Mouse (Mus musculus): ENCODE data around the gene Mapk3. TPM values are rescaled to one million over a fixed set of nuclear protein-coding genes. Genes with fewer than 3 reads are reported as not detected.
"Not testable (repeated sequence)": the region's sequence is repeated elsewhere in the genome, so short reads cannot be mapped to it uniquely, and the experiment has no call there.

The Mapk3 gene
- polyA plus RNA-seq, 1 experiment, result 130 TPM

DNA sequence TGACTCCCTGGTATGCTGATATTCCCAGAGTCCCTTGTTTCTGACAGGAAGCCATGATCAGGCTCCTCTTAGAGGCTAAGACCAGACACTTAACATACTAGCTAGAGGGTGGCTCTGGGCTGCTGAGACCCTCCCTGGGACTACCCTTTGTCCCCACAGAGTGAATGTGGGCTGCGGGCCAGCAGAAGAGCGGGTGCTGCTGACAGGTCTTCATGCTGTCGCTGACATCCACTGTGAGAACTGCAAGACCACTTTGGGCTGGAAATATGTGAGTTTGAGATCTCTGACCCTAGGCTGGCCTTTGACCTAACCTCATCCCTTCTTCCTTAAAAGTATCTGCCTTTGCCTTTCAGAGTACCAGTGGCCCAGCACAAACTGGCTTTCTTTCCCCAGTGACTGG lies 18.7 kb downstream of the Mapk3 start:
- Histone ChIP-seq H3K27ac (ENCODE audit: control insufficient read depth, insufficient read depth, low read length) (no peak overlapping the region), H3K27me3 (ENCODE audit: control insufficient read depth, insufficient read depth, low read length) (no peaks in the 10 kb centered on the region), H3K4me3 (ENCODE audit: control insufficient read depth, insufficient read depth, low read length) (no peak overlapping the region; the same call in 1 of the 2 replicates), H3K4me1 (replicated peaks; ENCODE audit: control insufficient read depth, insufficient read depth, low read length) (peaks cover 46% of the 10 kb centered on the region), H3K36me3 (ENCODE audit: control insufficient read depth, insufficient read depth, low read length) (no peaks in the 10 kb centered on the region)
- WGBS, result 97% methylated on average over 3 of the region's 3 CpGs
- TF ChIP-seq POLR2A (IDR thresholded peaks at IDR 0.05; ENCODE audit: control insufficient read depth, extremely low read depth, insufficient read depth, low read length, poor library complexity) (no peak), CTCF (IDR thresholded peaks at IDR 0.05; ENCODE audit: borderline replicate concordance, control insufficient read depth, extremely low read depth, insufficient read depth, low read length, poor library complexity) (no peak)
- no peak for DNase-seq

DNA sequence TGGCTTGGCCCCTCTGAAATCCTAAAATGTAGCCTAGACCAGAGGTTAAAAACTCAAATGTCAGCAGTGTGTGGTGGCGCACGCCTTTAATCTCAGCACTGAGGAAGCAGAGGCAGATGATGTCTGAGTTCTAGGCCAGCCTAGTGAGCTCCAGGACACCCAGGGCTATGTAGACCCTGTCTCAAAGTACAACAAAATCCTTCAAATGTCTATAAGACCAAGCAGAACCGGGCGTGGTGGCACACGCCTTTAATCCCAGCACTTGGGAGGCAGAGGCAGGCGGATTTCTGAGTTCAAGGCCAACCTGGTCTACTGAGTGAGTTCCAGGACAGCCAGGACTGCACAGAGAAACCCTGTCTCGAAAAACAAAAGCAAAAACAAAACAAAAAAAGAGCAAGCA lies 19.7 kb downstream of the Mapk3 start:
- 78% methylated on average over 7 of the region's 7 CpGs for WGBS
- H3K27me3 ChIP-seq (ENCODE audit: control insufficient read depth, insufficient read depth, low read length); H3K27ac ChIP-seq (ENCODE audit: control insufficient read depth, insufficient read depth, low read length); H3K4me3 ChIP-seq (ENCODE audit: control insufficient read depth, insufficient read depth, low read length); DNase-seq; H3K36me3 ChIP-seq (ENCODE audit: control insufficient read depth, insufficient read depth, low read length): not testable (repeated sequence)
- H3K4me1 ChIP-seq (replicated peaks; ENCODE audit: control insufficient read depth, insufficient read depth, low read length), result peaks cover 46% of the 10 kb centered on the region

DNA sequence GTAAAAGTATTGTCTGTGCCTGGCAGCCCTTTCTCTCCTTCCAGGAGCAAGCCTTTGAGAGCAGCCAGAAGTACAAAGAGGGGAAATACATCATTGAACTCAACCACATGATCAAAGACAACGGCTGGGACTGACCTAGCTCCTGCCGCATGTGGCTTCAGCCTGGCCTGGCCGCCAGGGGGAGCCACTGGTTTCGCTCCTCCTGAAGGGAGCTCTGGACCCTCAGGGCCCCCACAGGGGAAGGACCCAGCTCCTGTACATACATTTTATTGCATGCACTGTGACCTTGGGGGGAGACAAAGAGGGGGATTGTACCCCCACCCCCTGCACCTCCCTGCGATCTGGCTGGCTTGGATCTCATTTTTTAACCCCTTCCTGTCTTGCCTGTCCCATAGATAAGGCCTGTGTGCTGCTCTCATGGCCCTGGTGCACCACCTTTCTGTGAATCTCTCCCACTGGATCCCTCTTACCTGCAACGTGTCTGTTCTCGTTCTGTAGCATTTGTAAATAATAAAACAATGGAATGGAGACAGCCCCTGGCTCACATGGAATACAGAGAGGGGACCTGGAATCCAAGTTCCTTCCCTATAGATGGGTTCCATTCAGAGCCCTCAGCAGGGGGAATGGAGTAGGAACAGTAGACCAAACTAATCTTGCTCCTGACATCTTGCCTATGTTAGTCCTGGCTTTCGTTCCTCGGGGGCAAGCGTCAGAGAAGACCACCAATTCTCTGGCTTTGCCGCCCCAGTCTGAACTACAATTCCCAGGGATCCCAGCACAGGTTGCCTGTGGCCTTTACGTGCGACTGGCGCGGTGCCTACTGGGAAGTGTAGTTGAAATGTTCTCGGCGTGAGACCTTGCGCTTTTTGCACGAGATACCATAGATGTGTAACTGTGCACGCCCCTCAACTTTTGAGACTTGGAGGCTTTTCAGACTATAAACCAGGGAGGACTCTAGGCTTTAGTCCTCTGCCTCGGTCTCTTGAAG lies 20.9 kb downstream of the Mapk3 start:
- Histone ChIP-seq H3K27ac (ENCODE audit: control insufficient read depth, insufficient read depth, low read length) (no peak overlapping the region), H3K36me3 (ENCODE audit: control insufficient read depth, insufficient read depth, low read length) (peaks cover 7% of the 10 kb centered on the region), H3K27me3 (ENCODE audit: control insufficient read depth, insufficient read depth, low read length) (no peaks in the 10 kb centered on the region), H3K4me1 (replicated peaks; ENCODE audit: control insufficient read depth, insufficient read depth, low read length) (peaks cover 38% of the 10 kb centered on the region), H3K4me3 (ENCODE audit: control insufficient read depth, insufficient read depth, low read length) (no peak overlapping the region)
- WGBS, result 27% methylated on average over 21 of the region's 21 CpGs
- TF ChIP-seq CTCF (IDR thresholded peaks at IDR 0.05; ENCODE audit: borderline replicate concordance, control insufficient read depth, extremely low read depth, insufficient read depth, low read length, poor library complexity) (peak; percentile 99), POLR2A (IDR thresholded peaks at IDR 0.05; ENCODE audit: control insufficient read depth, extremely low read depth, insufficient read depth, low read length, poor library complexity) (no peak)
- peak; percentile 87 for DNase-seq

DNA sequence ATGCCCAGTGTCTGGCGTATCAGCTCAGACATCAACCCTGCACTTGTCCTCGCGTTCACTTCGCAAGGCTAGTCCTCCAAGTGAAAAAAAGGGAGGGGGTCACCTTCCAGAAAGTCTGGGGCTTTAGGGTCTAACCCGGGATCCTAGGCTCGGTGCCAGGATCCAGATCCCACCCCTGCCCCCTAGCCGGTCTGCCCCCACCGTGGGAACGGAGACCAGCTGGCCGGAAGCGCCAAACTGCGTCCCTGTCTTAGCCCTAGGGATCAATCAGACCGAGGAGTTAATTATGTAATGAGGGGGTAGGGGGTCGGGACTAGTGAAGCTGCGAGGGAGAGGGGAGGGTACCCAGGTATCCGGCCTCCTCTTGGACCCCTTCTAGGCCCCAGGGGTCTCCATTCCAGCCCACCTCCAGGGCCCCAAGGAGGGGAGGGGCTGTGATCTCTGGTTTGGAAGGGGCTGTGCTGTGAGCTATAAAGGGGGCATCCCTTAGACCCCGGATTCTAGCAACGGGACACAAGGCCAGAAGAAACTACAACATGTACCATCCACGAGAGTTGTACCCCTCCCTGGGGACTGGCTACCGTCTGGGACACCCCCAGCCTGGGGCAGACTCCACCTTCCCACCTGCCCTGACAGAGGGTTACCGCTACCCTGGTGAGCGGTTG lies 21.7 kb downstream of the Mapk3 start, which contains the start of gene Tbx6:
Tbx6 (plus strand) TSS at position 513 of the 665 bp plus-strand sequence.
- 50% methylated on average over 22 of the region's 22 CpGs for WGBS
- Histone ChIP-seq H3K36me3 (ENCODE audit: control insufficient read depth, insufficient read depth, low read length) (peaks cover 15% of the 10 kb centered on the region), H3K27me3 (ENCODE audit: control insufficient read depth, insufficient read depth, low read length) (no peaks in the 10 kb centered on the region), H3K27ac (ENCODE audit: control insufficient read depth, insufficient read depth, low read length) (no peak within 1 kb of the TSS), H3K4me3 (ENCODE audit: control insufficient read depth, insufficient read depth, low read length) (no peak within 1 kb of the TSS), H3K4me1 (replicated peaks; ENCODE audit: control insufficient read depth, insufficient read depth, low read length) (peaks cover 31% of the 10 kb centered on the region)
- DNase-seq, result no peak
- no peak for TF ChIP-seq CTCF (IDR thresholded peaks at IDR 0.05; ENCODE audit: borderline replicate concordance, control insufficient read depth, extremely low read depth, insufficient read depth, low read length, poor library complexity)

DNA sequence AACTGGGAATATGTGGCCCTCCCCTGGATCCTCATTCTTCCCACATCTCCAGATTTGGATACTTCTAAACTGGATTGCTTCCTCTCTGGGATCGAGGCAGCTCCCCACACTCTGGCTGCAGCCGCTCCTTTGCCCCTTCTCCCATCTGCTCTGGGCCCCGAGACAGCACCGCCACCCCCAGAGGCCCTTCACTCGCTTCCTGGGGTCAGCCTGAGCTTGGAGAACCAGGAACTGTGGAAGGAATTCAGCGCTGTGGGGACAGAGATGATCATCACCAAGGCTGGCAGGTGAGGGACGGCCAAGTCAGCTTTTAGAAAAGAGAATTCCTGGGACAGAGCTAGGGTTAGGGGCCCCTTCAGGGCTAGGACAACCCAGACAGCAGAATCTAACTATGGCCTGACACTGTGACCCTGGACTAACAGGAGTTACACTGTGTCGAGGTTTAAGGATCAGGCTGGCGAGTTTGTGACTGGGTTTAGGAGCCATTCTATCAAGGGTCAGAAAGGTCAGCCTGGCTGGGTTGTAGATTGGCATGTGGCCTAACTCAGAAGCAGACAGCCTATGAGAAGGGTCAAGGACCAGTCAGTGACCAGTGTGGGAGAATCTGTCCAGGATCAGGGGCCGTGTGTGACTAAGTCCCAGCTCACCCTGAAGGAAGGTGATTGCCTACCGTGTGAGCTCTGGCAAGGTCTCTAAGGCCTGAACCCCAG lies 22.4 kb downstream of the Mapk3 start:
- 91% methylated on average over 11 of the region's 11 CpGs for WGBS
- TF ChIP-seq CTCF (IDR thresholded peaks at IDR 0.05; ENCODE audit: borderline replicate concordance, control insufficient read depth, extremely low read depth, insufficient read depth, low read length, poor library complexity), result no peak
- TF ChIP-seq POLR2A (IDR thresholded peaks at IDR 0.05; ENCODE audit: control insufficient read depth, extremely low read depth, insufficient read depth, low read length, poor library complexity), result no peak
- DNase-seq, result no peak
- H3K4me3 ChIP-seq (ENCODE audit: control insufficient read depth, insufficient read depth, low read length), result no peak overlapping the region
- H3K27ac ChIP-seq (ENCODE audit: control insufficient read depth, insufficient read depth, low read length), result no peak overlapping the region
- H3K36me3 ChIP-seq (ENCODE audit: control insufficient read depth, insufficient read depth, low read length), result peaks cover 22% of the 10 kb centered on the region
- peaks cover 31% of the 10 kb centered on the region for H3K4me1 ChIP-seq (replicated peaks; ENCODE audit: control insufficient read depth, insufficient read depth, low read length)
- H3K27me3 ChIP-seq (ENCODE audit: control insufficient read depth, insufficient read depth, low read length), result no peaks in the 10 kb centered on the region

DNA sequence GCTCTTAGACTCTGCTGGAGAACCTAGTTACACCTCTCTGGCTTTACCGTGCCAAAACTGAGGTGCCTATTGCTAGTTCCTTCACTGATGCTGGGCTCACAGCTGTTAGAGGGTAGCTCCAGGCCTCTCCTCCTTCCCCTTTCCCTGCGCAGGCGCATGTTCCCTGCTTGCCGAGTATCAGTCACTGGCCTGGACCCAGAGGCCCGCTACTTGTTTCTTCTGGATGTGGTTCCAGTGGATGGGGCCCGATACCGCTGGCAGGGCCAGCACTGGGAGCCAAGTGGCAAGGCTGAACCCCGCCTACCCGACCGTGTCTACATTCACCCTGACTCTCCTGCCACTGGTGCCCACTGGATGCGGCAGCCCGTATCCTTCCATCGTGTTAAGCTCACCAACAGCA lies 23.3 kb downstream of the Mapk3 start:
- Histone ChIP-seq H3K36me3 (ENCODE audit: control insufficient read depth, insufficient read depth, low read length) (peaks cover 31% of the 10 kb centered on the region), H3K4me1 (replicated peaks; ENCODE audit: control insufficient read depth, insufficient read depth, low read length) (peaks cover 27% of the 10 kb centered on the region), H3K4me3 (ENCODE audit: control insufficient read depth, insufficient read depth, low read length) (no peak overlapping the region), H3K27ac (ENCODE audit: control insufficient read depth, insufficient read depth, low read length) (no peak overlapping the region), H3K27me3 (ENCODE audit: control insufficient read depth, insufficient read depth, low read length) (no peaks in the 10 kb centered on the region)
- 94% methylated on average over 13 of the region's 13 CpGs for WGBS
- DNase-seq, result no peak
- TF ChIP-seq CTCF (IDR thresholded peaks at IDR 0.05; ENCODE audit: borderline replicate concordance, control insufficient read depth, extremely low read depth, insufficient read depth, low read length, poor library complexity) (no peak), POLR2A (IDR thresholded peaks at IDR 0.05; ENCODE audit: control insufficient read depth, extremely low read depth, insufficient read depth, low read length, poor library complexity) (no peak)
